Mouse (Mus musculus): ENCODE measurements around the gene Eid2b. TPM values are rescaled to one million over a fixed set of nuclear protein-coding genes. Genes with fewer than 3 reads are reported as not detected.
A peak's percentile ranks its signal among the peaks of the same experiment; 100 is the strongest.

Eid2b gene
- total RNA-seq, 2 experiments from 2014 or later = 33.3 to 37.8 TPM

- intact Hi-C loops (cut with DNase I) = no loop called here
- peak; percentile 74 to 81 for DNase-seq (ENCODE audit: low spot score in 2 of 2)
These were observed 16.9 kb downstream of the Eid2b start for GRCm38 (mm10) chr7:28294481-28294880.

- intact Hi-C loops (cut with DNase I) = loop anchor here (5.0 kb wide), 1 partner anchor 152 kb away; no protein-coding TSS in a partner anchor
- peak in 1 of 2 experiments; percentile 16 for DNase-seq (ENCODE audit: low spot score in 2 of 2)
These were observed 21.5 kb downstream of the Eid2b start for GRCm38 (mm10) chr7:28298837-28299625.

- peak in 1 of 2 experiments; percentile 19 for DNase-seq (ENCODE audit: low spot score in 2 of 2)
- intact Hi-C loops (cut with DNase I) = loop anchor here (10.0 kb wide), 1 partner anchor 247 kb away; the partner anchor contains the start of gene Psmc4
These were observed 24.3 kb downstream of the Eid2b start, which contains the start of gene Dll3 for GRCm38 (mm10) chr7:28301616-28302433. Dll3 (minus strand) TSS chr7:28302238.

- DNase-seq (ENCODE audit: low spot score in 2 of 2) = no peak
- intact Hi-C loops (cut with DNase I) = loop anchor here (10.0 kb wide), 1 partner anchor 251 kb away; the partner anchor contains the start of gene Psmc4
These were observed 28.1 kb downstream of the Eid2b start for GRCm38 (mm10) chr7:28305641-28306040.

GRCm38 (mm10) chr7:28306216-28306615 is 28.7 kb downstream of the Eid2b start:
- DNase-seq (ENCODE audit: low spot score in 2 of 2) = no peak
- intact Hi-C loops (cut with DNase I) = loop anchor here (10.0 kb wide), 1 partner anchor 251 kb away; the partner anchor contains the start of gene Psmc4

GRCm38 (mm10) chr7:28309737-28310136 is 32.2 kb downstream of the Eid2b start:
- intact Hi-C loops (cut with DNase I) = loop anchor here (10.0 kb wide), 1 partner anchor 255 kb away; the partner anchor contains the start of gene Psmc4

GRCm38 (mm10) chr7:28311151-28311925 is 33.8 kb downstream of the Eid2b start:
- no peak for DNase-seq (ENCODE audit: low spot score in 2 of 2)
- intact Hi-C loops (cut with DNase I) = no loop called here

More at GRCm38 (mm10) chr7:28309737-28310136, 32.2 kb downstream of the Eid2b start:
- no peak for DNase-seq (ENCODE audit: low spot score in 2 of 2)

- intact Hi-C loops (cut with DNase I) = loop anchor here (1.0 kb wide), 1 partner anchor 26 kb away; the partner anchor contains the start of gene Supt5
- DNase-seq (ENCODE audit: low spot score in 2 of 2) = peak; percentile 99
These were observed 34.5 kb downstream of the Eid2b start, which contains the start of gene Timm50 for GRCm38 (mm10) chr7:28311926-28312543. Timm50 (minus strand) TSS chr7:28312072.

GRCm38 (mm10) chr7:28318036-28318435 is 40.5 kb downstream of the Eid2b start:
- no peak for DNase-seq (ENCODE audit: low spot score in 2 of 2)
- intact Hi-C loops (cut with DNase I) = no loop called here

GRCm38 (mm10) chr7:28318714-28319113 is 41.2 kb downstream of the Eid2b start:
- no peak for DNase-seq (ENCODE audit: low spot score in 2 of 2)
- intact Hi-C loops (cut with DNase I) = no loop called here

GRCm38 (mm10) chr7:28321974-28322720 is 44.6 kb downstream of the Eid2b start:
- DNase-seq (ENCODE audit: low spot score in 2 of 2) = no peak
- intact Hi-C loops (cut with DNase I) = no loop called here

- no peak for DNase-seq (ENCODE audit: low spot score in 2 of 2)
- intact Hi-C loops (cut with DNase I) = no loop called here
These were observed 47.8 kb downstream of the Eid2b start for GRCm38 (mm10) chr7:28325293-28325692.

- no peak for DNase-seq (ENCODE audit: low spot score in 2 of 2)
- intact Hi-C loops (cut with DNase I) = no loop called here
These were observed 48.9 kb downstream of the Eid2b start for GRCm38 (mm10) chr7:28326457-28326856.

GRCm38 (mm10) chr7:28328260-28328659 is 50.7 kb downstream of the Eid2b start:
- intact Hi-C loops (cut with DNase I) = no loop called here
- DNase-seq (ENCODE audit: low spot score in 2 of 2) = no peak

Data from left cerebral cortex, postnatal 36 days (tissue).